Mouse (Mus musculus): ENCODE measurements at regions not wholly inside any gene's neighbourhood (a gene's known extent, or its start where the extent isn't known, plus 50 kb on each side); places are given as distances from the start of the nearest gene placed in this dataset.

- Histone ChIP-seq H3K4me1 (no peaks in the 10 kb centered on the region), H3K9ac (no peak overlapping the region), H3K4me2 (no peak overlapping the region), H3K4me3 (no peak overlapping the region), H3K27ac (no peak overlapping the region), H3K9me3 (no peaks in the 10 kb centered on the region), H3K36me3 (no peaks in the 10 kb centered on the region), H3K27me3 (no peaks in the 10 kb centered on the region)
- 71% methylated on average over 10 of the region's 10 CpGs for WGBS
- no peak for ATAC-seq (ENCODE audit: insufficient number of reproducible peaks, low FRiP score, low TSS enrichment, low read depth)
These were observed 280.8 kb upstream of the Galnt5 start for GRCm38 (mm10) chr2:57716754-57717510.
